Mouse (Mus musculus): ENCODE data around the gene Olfr12. TPM values are rescaled to one million over a fixed set of nuclear protein-coding genes. Genes with fewer than 3 reads are reported as not detected.

Gene Olfr12
- polyA plus RNA-seq (2015; fragmentation: Nextera tagmentation; extraction: Ambion mirVana), result not detected in 2 replicates

- WGBS, result 57% methylated on average over 2 of the region's 2 CpGs
- H3K4me2 ChIP-seq (ENCODE audit: low read length), result no peak within 1 kb of the TSS
- no peak for ATAC-seq
Observed at GRCm38 (mm10) chr1:92617488-92617887, at the start of gene Olfr12. TSS of gene Olfr12 (plus strand) at chr1:92617788.

DNA sequence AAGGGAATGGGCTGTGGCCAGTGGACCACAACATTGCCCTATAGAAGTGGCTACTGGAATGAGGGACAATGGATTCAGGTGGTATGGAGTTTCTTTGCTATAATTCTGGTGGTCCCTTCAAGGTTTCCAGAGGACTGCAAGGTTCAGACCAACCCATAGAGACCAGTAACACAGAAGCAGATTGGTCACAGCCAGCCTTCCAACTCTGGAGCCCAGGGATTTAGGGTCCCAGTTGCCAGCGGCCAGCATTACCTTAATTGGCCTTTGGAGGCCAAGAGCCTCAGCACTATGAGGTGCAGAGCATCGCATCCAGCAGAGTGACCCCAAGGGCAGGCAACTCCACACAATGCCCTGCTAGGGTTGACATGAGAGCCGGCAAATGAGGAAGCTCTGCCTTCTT lies 46.6 kb upstream of the Olfr12 start, which contains the start of gene Olfr1413:
TSS of gene Olfr1413 (plus strand) at position 301 of the 400 bp plus-strand sequence.
- H3K9ac ChIP-seq (replicated peaks; ENCODE audit: low read depth, low read length), result no peak within 1 kb of the TSS
- ATAC-seq, result no peak
- no peaks in the 10 kb centered on the region for H3K9me3 ChIP-seq (ENCODE audit: control insufficient read depth, low read length)
- H3K36me3 ChIP-seq (ENCODE audit: control insufficient read depth, insufficient read depth), result no peaks in the 10 kb centered on the region
- no peaks in the 10 kb centered on the region for H3K27me3 ChIP-seq (replicated peaks; ENCODE audit: control insufficient read depth, insufficient read depth, low read length)
- H3K4me1 ChIP-seq (replicated peaks; ENCODE audit: control insufficient read depth, insufficient read depth, low read length), result no peaks in the 10 kb centered on the region
- no peak within 1 kb of the TSS for H3K27ac ChIP-seq (ENCODE audit: low read length)
- WGBS, result 91% methylated on average over 3 of the region's 3 CpGs
- H3K4me3 ChIP-seq (replicated peaks; ENCODE audit: low read length), result no peak within 1 kb of the TSS
- no peak within 1 kb of the TSS for H3K4me2 ChIP-seq (ENCODE audit: low read length)

More at GRCm38 (mm10) chr1:92617488-92617887, at the start of gene Olfr12:
- H3K9me3 ChIP-seq (ENCODE audit: control insufficient read depth, low read length), result no peaks in the 10 kb centered on the region
- H3K4me3 ChIP-seq (replicated peaks; ENCODE audit: low read length), result no peak within 1 kb of the TSS
- H3K9ac ChIP-seq (replicated peaks; ENCODE audit: low read depth, low read length), result no peak within 1 kb of the TSS
- no peaks in the 10 kb centered on the region for H3K36me3 ChIP-seq (ENCODE audit: control insufficient read depth, insufficient read depth)
- no peak within 1 kb of the TSS for H3K27ac ChIP-seq (ENCODE audit: low read length)
- peaks cover 2% of the 10 kb centered on the region; the same call in 1 of the 2 replicates for H3K4me1 ChIP-seq (replicated peaks; ENCODE audit: control insufficient read depth, insufficient read depth, low read length)
- H3K27me3 ChIP-seq (replicated peaks; ENCODE audit: control insufficient read depth, insufficient read depth, low read length), result no peaks in the 10 kb centered on the region

DNA sequence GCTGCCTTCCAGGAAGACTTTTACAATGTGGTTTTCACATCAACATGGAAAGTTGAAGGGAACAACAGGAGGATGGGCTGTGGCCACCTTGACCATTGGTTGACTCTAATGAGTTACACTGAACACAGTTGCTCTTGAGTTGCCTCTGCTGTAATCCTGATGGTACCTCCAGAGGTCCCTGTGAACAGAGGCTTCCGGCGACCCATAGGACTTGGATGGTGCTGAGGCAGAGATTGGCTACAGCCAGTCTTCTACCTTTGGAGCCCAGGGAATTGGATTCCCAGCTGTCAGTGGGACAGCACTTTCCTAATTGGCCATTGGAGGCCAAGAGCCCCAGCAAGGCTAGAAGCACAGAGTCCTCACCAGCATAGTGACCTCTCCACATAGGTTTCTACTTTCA lies 32.1 kb upstream of the Olfr12 start, which contains the start of gene Olfr1412:
TSS of gene Olfr1412 (plus strand) at position 301 of the 400 bp plus-strand sequence.
- 91% methylated on average over 2 of the region's 2 CpGs for WGBS
- Histone ChIP-seq H3K27me3 (replicated peaks; ENCODE audit: control insufficient read depth, insufficient read depth, low read length) (no peaks in the 10 kb centered on the region), H3K4me1 (replicated peaks; ENCODE audit: control insufficient read depth, insufficient read depth, low read length) (no peaks in the 10 kb centered on the region), H3K4me3 (replicated peaks; ENCODE audit: low read length) (no peak within 1 kb of the TSS), H3K27ac (ENCODE audit: low read length) (no peak within 1 kb of the TSS), H3K9me3 (ENCODE audit: control insufficient read depth, low read length) (peaks cover 4% of the 10 kb centered on the region; the same call in 1 of the 2 replicates), H3K36me3 (ENCODE audit: control insufficient read depth, insufficient read depth) (no peaks in the 10 kb centered on the region), H3K9ac (replicated peaks; ENCODE audit: low read depth, low read length) (no peak within 1 kb of the TSS), H3K4me2 (ENCODE audit: low read length) (no peak within 1 kb of the TSS)
- ATAC-seq, result no peak

GRCm38 (mm10) chr1:92594111-92594510 lies 23.5 kb upstream of the Olfr12 start, which contains the start of gene Olfr1411:
TSS of gene Olfr1411 (plus strand) at chr1:92594411.
- Histone ChIP-seq H3K4me1 (replicated peaks; ENCODE audit: control insufficient read depth, insufficient read depth, low read length) (no peaks in the 10 kb centered on the region), H3K36me3 (ENCODE audit: control insufficient read depth, insufficient read depth) (no peaks in the 10 kb centered on the region), H3K4me2 (ENCODE audit: low read length) (no peak within 1 kb of the TSS), H3K27ac (ENCODE audit: low read length) (no peak within 1 kb of the TSS), H3K27me3 (replicated peaks; ENCODE audit: control insufficient read depth, insufficient read depth, low read length) (no peaks in the 10 kb centered on the region; the same call in 1 of the 2 replicates), H3K9ac (replicated peaks; ENCODE audit: low read depth, low read length) (no peak within 1 kb of the TSS), H3K9me3 (ENCODE audit: control insufficient read depth, low read length) (no peaks in the 10 kb centered on the region), H3K4me3 (replicated peaks; ENCODE audit: low read length) (no peak within 1 kb of the TSS)
- no peak for ATAC-seq

GRCm38 (mm10) chr1:92596019-92596418 lies 21.6 kb upstream of the Olfr12 start:
- 85% methylated on average over 3 of the region's 3 CpGs for WGBS
- no peaks in the 10 kb centered on the region; the same call in 1 of the 2 replicates for H3K27me3 ChIP-seq (replicated peaks; ENCODE audit: control insufficient read depth, insufficient read depth, low read length)

GRCm38 (mm10) chr1:92605482-92605881 lies 12.1 kb upstream of the Olfr12 start, which contains the start of gene Olfr1410:
TSS of gene Olfr1410 (plus strand) at chr1:92605782.
- no peak within 1 kb of the TSS for H3K27ac ChIP-seq (ENCODE audit: low read length)
- no peak within 1 kb of the TSS for H3K4me3 ChIP-seq (replicated peaks; ENCODE audit: low read length)
- WGBS, result 100% methylated on average over 1 of the region's 1 CpGs
- no peak within 1 kb of the TSS for H3K9ac ChIP-seq (replicated peaks; ENCODE audit: low read depth, low read length)
- H3K27me3 ChIP-seq (replicated peaks; ENCODE audit: control insufficient read depth, insufficient read depth, low read length), result no peaks in the 10 kb centered on the region
- no peak within 1 kb of the TSS for H3K4me2 ChIP-seq (ENCODE audit: low read length)
- no peak for ATAC-seq
- no peaks in the 10 kb centered on the region for H3K9me3 ChIP-seq (ENCODE audit: control insufficient read depth, low read length)
- no peaks in the 10 kb centered on the region for H3K4me1 ChIP-seq (replicated peaks; ENCODE audit: control insufficient read depth, insufficient read depth, low read length)
- H3K36me3 ChIP-seq (ENCODE audit: control insufficient read depth, insufficient read depth), result no peaks in the 10 kb centered on the region

More at GRCm38 (mm10) chr1:92596019-92596418, 21.6 kb upstream of the Olfr12 start:
- no peak for ATAC-seq
- no peak overlapping the region for H3K4me3 ChIP-seq (replicated peaks; ENCODE audit: low read length)
- H3K9ac ChIP-seq (replicated peaks; ENCODE audit: low read depth, low read length), result no peak overlapping the region
- no peaks in the 10 kb centered on the region for H3K9me3 ChIP-seq (ENCODE audit: control insufficient read depth, low read length)
- no peak overlapping the region for H3K27ac ChIP-seq (ENCODE audit: low read length)
- no peak overlapping the region for H3K4me2 ChIP-seq (ENCODE audit: low read length)
- H3K36me3 ChIP-seq (ENCODE audit: control insufficient read depth, insufficient read depth), result no peaks in the 10 kb centered on the region
- H3K4me1 ChIP-seq (replicated peaks; ENCODE audit: control insufficient read depth, insufficient read depth, low read length), result no peaks in the 10 kb centered on the region

GRCm38 (mm10) chr1:92607711-92608110 lies 9.9 kb upstream of the Olfr12 start:
- no peak for ATAC-seq
- Histone ChIP-seq H3K27me3 (replicated peaks; ENCODE audit: control insufficient read depth, insufficient read depth, low read length) (no peaks in the 10 kb centered on the region), H3K9ac (replicated peaks; ENCODE audit: low read depth, low read length) (no peak overlapping the region), H3K27ac (ENCODE audit: low read length) (no peak overlapping the region), H3K4me1 (replicated peaks; ENCODE audit: control insufficient read depth, insufficient read depth, low read length) (no peaks in the 10 kb centered on the region), H3K36me3 (ENCODE audit: control insufficient read depth, insufficient read depth) (no peaks in the 10 kb centered on the region), H3K4me2 (ENCODE audit: low read length) (no peak overlapping the region), H3K4me3 (replicated peaks; ENCODE audit: low read length) (no peak overlapping the region), H3K9me3 (ENCODE audit: control insufficient read depth, low read length) (no peaks in the 10 kb centered on the region)
- WGBS, result 84% methylated on average over 4 of the region's 4 CpGs

GRCm38 (mm10) chr1:92611008-92611407 lies 6.6 kb upstream of the Olfr12 start:
- no peak overlapping the region for H3K4me3 ChIP-seq (replicated peaks; ENCODE audit: low read length)
- no peak overlapping the region for H3K27ac ChIP-seq (ENCODE audit: low read length)
- H3K9me3 ChIP-seq (ENCODE audit: control insufficient read depth, low read length), result no peaks in the 10 kb centered on the region
- no peak for ATAC-seq
- no peaks in the 10 kb centered on the region for H3K36me3 ChIP-seq (ENCODE audit: control insufficient read depth, insufficient read depth)
- WGBS, result 7% methylated on average over 5 of the region's 5 CpGs
- no peak overlapping the region for H3K4me2 ChIP-seq (ENCODE audit: low read length)
- no peak overlapping the region for H3K9ac ChIP-seq (replicated peaks; ENCODE audit: low read depth, low read length)
- peaks cover 2% of the 10 kb centered on the region; the same call in 1 of the 2 replicates for H3K4me1 ChIP-seq (replicated peaks; ENCODE audit: control insufficient read depth, insufficient read depth, low read length)
- no peaks in the 10 kb centered on the region for H3K27me3 ChIP-seq (replicated peaks; ENCODE audit: control insufficient read depth, insufficient read depth, low read length)

- Histone ChIP-seq H3K36me3 (ENCODE audit: control insufficient read depth, insufficient read depth) (no peaks in the 10 kb centered on the region), H3K27me3 (replicated peaks; ENCODE audit: control insufficient read depth, insufficient read depth, low read length) (no peaks in the 10 kb centered on the region), H3K4me3 (replicated peaks; ENCODE audit: low read length) (no peak overlapping the region), H3K27ac (ENCODE audit: low read length) (no peak overlapping the region), H3K4me2 (ENCODE audit: low read length) (no peak overlapping the region), H3K9ac (replicated peaks; ENCODE audit: low read depth, low read length) (no peak overlapping the region), H3K4me1 (replicated peaks; ENCODE audit: control insufficient read depth, insufficient read depth, low read length) (peaks cover 2% of the 10 kb centered on the region; the same call in 1 of the 2 replicates), H3K9me3 (ENCODE audit: control insufficient read depth, low read length) (no peaks in the 10 kb centered on the region)
- ATAC-seq, result no peak
- 31% methylated on average over 4 of the region's 4 CpGs for WGBS
Observed at GRCm38 (mm10) chr1:92613175-92613574, 4.4 kb upstream of the Olfr12 start.

Measured in forebrain, embryonic 16.5 days (tissue).